Mouse (Mus musculus) olfactory bulb, adult 2 months (tissue): ENCODE measurements at regions not wholly inside any gene's neighbourhood (a gene's known extent, or its start where the extent isn't known, plus 50 kb on each side); places are given as distances from the start of the nearest gene placed in this dataset.

Source experiments
- H3K27ac ChIP-seq: fragments of 200-500 bp; 2 replicates; pipeline ENCODE4 v1.5.1; 2012; ENCODE audit warnings: low read depth, low read length; ENCODE audit not compliant: insufficient read depth
- H3K4me1 ChIP-seq: fragments of 200-500 bp; 2 replicates; pipeline ENCODE4 v1.6.1; 2012; ENCODE audit warnings: low read length; ENCODE audit not compliant: control insufficient read depth, insufficient read depth
- H3K4me3 ChIP-seq: fragments of 200-500 bp; 2 replicates; pipeline ENCODE4 v1.5.1; 2012; ENCODE audit warnings: mild to moderate bottlenecking, low read depth, low read length, moderate library complexity; ENCODE audit not compliant: insufficient read depth
- CTCF ChIP-seq: fragments of 200-500 bp; IDR thresholded peaks from 2 replicates; pipeline ENCODE4 v1.5.1; 2012; ENCODE audit warnings: low read depth, mild to moderate bottlenecking, low read length, moderate library complexity; ENCODE audit not compliant: insufficient read depth
- POLR2A ChIP-seq: fragments of 200-500 bp; IDR thresholded peaks from 2 replicates; pipeline ENCODE4 v1.6.1; 2012; ENCODE audit warnings: mild to moderate bottlenecking, low read depth, low read length, moderate library complexity; ENCODE audit not compliant: insufficient read depth
- WGBS: fragments of 180-500 bp; shearing (Covaris S2); methylation state at CpG from one replicate; pipeline ENCODE4 v1.1.7; 2018; 5-methylcytosine and 5-hydroxymethylcytosine counted together

DNA sequence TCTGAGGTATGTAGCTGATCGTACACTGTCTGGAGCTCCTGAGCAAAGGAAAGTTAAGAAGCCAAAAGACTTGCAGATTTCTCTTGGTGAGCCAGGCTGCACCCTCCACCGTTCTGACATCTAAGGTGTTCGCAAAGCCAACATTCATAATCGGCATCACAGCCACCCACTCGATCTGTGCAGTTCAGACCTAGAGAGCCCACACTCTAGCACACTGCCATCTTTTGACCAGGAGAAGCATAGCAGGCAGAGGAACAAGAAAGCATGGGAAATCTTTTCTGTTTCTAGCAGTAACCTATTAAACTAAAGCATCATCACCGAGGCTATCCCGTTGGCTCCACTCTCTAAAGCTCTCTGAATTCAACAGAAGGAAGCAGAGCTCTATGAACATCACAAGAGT is 59.2 kb downstream of the Areg start:
- Histone ChIP-seq H3K27ac (no peak overlapping the region), H3K4me3 (no peak overlapping the region), H3K4me1 (no peaks in the 10 kb centered on the region)
- 0 out of 2 replicates have a peak, but pooled peaks have one; percentile 30 for TF ChIP-seq CTCF
- TF ChIP-seq POLR2A: no peak
- WGBS: 18% methylated on average over 7 of the region's 7 CpGs

DNA sequence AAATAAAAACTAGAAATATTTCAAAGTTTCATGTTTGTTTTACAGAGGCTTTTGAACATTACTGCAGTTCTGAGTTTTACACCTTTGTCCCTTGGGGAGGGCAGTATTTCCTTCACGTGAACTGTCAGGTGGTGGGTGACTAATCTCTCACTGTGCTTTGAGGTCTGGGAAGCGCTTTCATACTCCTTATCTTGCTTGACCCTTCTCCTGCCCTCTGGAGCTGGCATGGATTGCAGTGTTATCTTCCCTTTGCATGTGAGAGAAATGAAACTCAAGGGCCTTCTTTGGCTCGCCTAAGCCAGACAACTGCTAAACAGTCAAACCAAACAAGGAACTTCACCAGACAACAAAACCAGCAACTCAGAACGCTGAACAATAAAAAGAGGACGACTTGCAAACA is 61.0 kb downstream of the Areg start:
- 87% methylated on average over 5 of the region's 5 CpGs for WGBS
- H3K27ac ChIP-seq: no peak overlapping the region
- no peak overlapping the region for H3K4me3 ChIP-seq
- no peak for TF ChIP-seq CTCF
- no peak for TF ChIP-seq POLR2A
- no peaks in the 10 kb centered on the region for H3K4me1 ChIP-seq

DNA sequence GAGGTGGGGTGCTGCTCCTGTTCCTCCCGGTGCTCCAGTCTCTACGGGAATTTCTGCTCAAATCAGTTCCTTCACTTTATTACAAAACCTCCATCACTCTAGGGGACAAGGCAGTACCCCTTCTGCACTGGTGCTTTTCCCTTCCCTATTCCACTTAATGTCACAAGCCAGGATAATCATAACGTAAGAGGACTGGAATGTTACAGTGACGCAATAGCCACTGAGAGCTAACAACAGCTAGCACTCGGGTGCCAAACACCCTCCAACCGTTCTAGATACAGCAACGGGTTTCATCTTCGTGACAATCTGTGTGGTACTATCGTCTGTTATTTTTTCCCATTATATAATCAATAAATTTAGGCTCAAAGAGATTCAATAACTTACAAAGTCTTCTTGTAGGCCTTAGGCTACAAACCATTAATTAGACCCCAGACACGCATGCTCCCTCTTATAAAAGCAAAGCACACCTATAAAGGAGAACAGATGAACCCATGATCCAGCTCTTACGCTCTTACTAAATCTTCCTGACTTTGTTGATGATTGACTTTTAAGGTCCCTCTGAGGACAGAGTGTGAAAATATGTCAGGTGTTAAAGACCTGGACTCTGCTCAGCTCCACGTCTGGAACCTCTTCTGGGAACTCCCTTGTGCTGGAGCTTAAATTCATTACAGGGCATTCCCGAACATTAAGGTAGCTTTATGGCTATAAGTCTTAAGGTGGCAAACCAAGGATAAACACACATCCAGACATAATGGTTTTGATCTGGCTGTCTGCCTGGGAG is 65.0 kb downstream of the Areg start:
- TF ChIP-seq POLR2A (no peak), CTCF (no peak)
- 94% methylated on average over 13 of the region's 13 CpGs for WGBS
- H3K4me1 ChIP-seq: no peaks in the 10 kb centered on the region
- no peak overlapping the region for H3K27ac ChIP-seq
- no peak overlapping the region for H3K4me3 ChIP-seq

DNA sequence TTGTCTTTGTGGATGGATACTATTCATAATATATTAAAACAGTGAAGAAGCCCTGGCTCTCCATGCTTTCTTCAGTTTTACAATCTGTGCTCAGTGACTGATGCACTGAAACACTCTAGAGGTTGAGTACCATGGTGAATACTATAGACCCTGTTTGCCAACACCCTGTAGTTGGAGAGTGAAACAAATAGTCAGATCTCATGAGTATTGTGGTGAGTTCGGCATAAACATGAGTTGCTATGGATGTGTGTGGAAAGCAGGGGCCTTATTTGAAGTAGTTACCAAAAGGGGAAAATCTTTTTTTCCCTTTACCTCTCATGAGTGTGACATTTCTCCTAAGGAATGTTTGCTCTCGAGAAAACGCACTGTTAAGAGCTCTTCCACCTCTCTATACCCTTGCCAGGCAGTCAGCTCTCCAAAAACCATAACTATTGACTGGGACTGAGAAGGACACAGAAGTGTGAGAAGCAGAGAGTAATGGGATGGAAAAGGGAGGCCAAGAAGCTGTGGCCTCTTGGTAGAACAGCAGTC is 66.0 kb downstream of the Areg start:
- no peak overlapping the region for H3K27ac ChIP-seq
- no peaks in the 10 kb centered on the region for H3K4me1 ChIP-seq
- WGBS: 88% methylated on average over 3 of the region's 3 CpGs
- no peak for TF ChIP-seq CTCF
- no peak for TF ChIP-seq POLR2A
- no peak overlapping the region for H3K4me3 ChIP-seq

DNA sequence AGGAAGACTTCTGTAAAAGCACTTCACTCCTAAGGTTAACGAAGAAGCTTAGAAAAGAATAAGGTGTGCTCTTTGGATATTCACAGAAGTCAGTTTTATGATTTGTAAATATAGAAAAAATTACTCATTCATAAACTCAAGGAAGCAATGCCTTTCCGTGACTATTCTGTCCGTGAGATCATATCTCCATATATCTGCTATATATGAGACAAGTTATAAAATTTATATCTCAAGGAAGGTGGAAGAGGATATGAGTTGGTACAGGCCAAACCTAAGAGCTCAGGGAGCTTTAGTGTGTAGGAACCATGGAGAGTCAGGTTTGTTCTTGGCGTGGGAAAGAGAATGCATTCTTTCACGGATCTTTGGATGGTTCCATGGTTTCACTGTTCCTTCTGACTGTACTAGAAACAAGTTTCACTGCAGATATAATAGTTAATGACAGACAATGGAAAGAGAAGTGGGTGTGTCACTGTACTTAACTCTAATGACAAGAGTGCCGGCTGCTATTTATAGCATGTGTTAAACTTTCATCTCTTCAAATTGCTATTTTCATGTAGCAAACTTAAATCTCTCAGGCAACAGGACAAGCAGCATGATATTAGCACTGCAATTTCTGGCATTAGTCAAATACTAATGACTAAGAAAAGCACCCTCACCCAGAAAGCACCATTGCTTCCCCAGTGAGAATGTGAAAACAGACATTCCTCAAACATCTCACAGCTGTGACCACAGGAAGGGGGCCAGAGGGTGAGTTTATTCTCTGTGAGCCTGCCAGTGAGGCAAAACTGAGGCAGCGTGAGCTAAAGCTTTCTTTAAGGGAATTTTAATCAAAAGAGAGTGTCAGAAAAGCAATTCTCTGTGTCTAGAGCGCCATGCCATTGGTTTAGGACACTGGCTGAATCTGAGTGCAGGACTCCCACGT is 67.4 kb downstream of the Areg start:
- TF ChIP-seq CTCF: no peak
- TF ChIP-seq POLR2A: no peak
- 72% methylated on average over 9 of the region's 9 CpGs for WGBS
- Histone ChIP-seq H3K4me3 (no peak overlapping the region), H3K4me1 (no peaks in the 10 kb centered on the region), H3K27ac (no peak overlapping the region)

DNA sequence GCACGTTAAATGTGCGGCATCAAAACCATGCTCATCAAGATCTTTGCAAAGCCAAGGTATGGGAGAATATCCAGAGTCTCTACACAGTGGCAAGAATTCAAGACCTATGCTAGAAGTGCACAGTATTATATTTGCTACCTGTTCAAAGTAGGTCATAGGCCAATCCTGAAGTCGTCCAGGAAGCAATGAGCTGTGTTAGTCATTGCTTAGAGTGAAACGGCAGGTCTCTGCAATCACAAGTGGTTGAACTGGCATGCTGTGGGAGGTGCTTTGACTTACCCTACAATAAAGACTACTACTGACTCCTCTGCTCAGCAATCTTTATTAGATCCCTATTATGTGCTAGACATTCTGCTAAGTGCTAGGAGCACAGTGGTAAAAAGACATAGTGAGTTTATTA is 80.8 kb downstream of the Areg start:
- no peak for TF ChIP-seq CTCF
- TF ChIP-seq POLR2A: no peak
- Histone ChIP-seq H3K4me1 (no peaks in the 10 kb centered on the region), H3K4me3 (no peak overlapping the region), H3K27ac (no peak overlapping the region)
- 83% methylated on average over 4 of the region's 4 CpGs for WGBS

DNA sequence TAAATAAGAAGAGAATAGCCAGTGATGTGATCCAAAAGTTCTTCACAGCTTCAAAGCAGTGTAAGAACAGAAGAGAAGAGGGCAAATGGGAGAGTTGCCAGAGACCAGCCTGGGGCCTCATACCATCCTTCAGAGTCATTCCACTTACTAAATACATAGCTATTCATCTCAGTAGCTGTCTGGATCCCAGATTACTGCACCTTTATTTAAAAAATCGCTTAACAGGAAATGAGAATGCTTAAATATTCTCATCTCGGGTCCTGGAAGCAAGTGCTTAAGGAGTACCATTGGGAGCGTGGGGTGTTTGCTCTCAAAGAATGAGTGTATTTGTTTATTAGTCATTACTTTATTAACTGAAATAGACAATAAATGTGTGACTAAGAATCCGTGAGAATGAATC is 102.3 kb downstream of the Areg start:
- WGBS: 63% methylated on average over 4 of the region's 4 CpGs
- TF ChIP-seq CTCF (no peak), POLR2A (no peak)
- Histone ChIP-seq H3K4me3 (no peak overlapping the region), H3K4me1 (no peaks in the 10 kb centered on the region), H3K27ac (no peak overlapping the region)

DNA sequence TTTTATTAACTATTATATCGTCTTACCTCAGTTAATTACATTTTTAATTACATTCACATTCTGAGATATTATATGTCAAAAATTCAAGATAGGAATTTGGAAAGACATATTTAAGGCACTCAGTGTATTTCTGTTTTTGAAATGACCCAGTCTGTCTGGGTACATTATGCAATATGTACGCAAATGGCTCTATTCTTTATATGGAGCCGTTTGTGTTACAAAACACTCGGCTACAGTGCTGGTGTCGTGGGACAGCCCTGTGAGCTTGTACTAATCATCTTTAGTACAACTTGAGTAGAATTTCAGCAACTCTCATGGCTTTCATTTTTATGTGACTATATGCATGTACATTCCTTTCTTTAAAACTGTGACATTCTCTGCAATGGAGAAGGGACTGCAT is 108.0 kb downstream of the Areg start:
- 95% methylated on average over 5 of the region's 5 CpGs for WGBS

DNA sequence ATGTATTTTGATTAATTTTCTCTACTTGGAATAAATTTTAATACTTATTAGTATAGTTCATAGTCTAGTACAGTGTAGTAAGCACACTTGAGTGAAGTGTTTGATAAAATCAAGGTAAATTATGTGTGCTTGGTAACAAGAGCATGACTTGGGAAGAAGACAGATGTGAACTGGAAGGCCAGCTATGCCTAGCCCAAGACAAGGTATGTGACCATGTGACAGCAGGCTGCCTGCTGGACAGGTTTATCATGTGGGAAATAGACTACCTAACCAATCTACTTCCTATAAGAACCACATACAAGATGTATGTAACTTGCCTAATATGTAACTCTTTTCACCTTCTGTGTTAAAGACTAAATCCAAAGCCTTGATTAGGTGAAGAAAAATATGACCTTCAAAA is 122.5 kb downstream of the Areg start:
- Histone ChIP-seq H3K4me1 (no peaks in the 10 kb centered on the region), H3K27ac (no peak overlapping the region), H3K4me3 (no peak overlapping the region)
- TF ChIP-seq POLR2A: no peak
- no peak for TF ChIP-seq CTCF

More for the DNA sequence above, 108.0 kb downstream of the Areg start:
- no peak overlapping the region for H3K4me3 ChIP-seq
- TF ChIP-seq CTCF (no peak), POLR2A (no peak)
- H3K4me1 ChIP-seq: no peaks in the 10 kb centered on the region
- no peak overlapping the region for H3K27ac ChIP-seq
